Mouse (Mus musculus) right cerebral cortex, adult 18-20 months (tissue): ENCODE results near the gene Cd59a.
"Not testable (repeated sequence)": the region's sequence is repeated elsewhere in the genome, so short reads cannot be mapped to it uniquely, and the experiment has no call there.

Experiments
- DNase-seq: peaks from one replicate; pipeline ENCODE4 v3.0.0; 2022; ENCODE audit warnings: mixed read lengths

Gene Cd59a

GRCm38 (mm10) chr2:104095741-104096213 is at the start of gene Cd59a:
Gene Cd59a, plus strand, starts transcription at chr2:104095801.
- DNase-seq, result peak; percentile 54

- DNase-seq, result no peak
Observed at GRCm38 (mm10) chr2:104058381-104058780, 37.2 kb upstream of the Cd59a start.

GRCm38 (mm10) chr2:104058954-104059353 is 36.6 kb upstream of the Cd59a start:
- no peak for DNase-seq

- DNase-seq, result peak; percentile 75
Observed at GRCm38 (mm10) chr2:104059786-104060185, 35.8 kb upstream of the Cd59a start.

GRCm38 (mm10) chr2:104060996-104061395 is 34.6 kb upstream of the Cd59a start:
- DNase-seq, result no peak

GRCm38 (mm10) chr2:104062665-104063064 is 32.9 kb upstream of the Cd59a start:
- DNase-seq, result no peak

GRCm38 (mm10) chr2:104064152-104064551 is 31.4 kb upstream of the Cd59a start:
- no peak for DNase-seq

- DNase-seq, result not testable (repeated sequence)
Observed at GRCm38 (mm10) chr2:104065526-104065925, 30.1 kb upstream of the Cd59a start, which contains the start of gene Gm10912. Gene Gm10912, plus strand, starts transcription at chr2:104065826.

- not testable (repeated sequence) for DNase-seq
Observed at GRCm38 (mm10) chr2:104068450-104068849, 27.2 kb upstream of the Cd59a start, which contains the start of gene Gm10799. Gene Gm10799, minus strand, starts transcription at chr2:104068550.

GRCm38 (mm10) chr2:104069704-104070185 is 25.9 kb upstream of the Cd59a start, which contains the start of gene Cd59b:
Gene Cd59b, plus strand, starts transcription at chr2:104069849.
- DNase-seq, result no peak

- DNase-seq, result not testable (repeated sequence)
Observed at GRCm38 (mm10) chr2:104078285-104078684, 17.3 kb upstream of the Cd59a start.

- not testable (repeated sequence) for DNase-seq
Observed at GRCm38 (mm10) chr2:104081436-104082050, 14.1 kb upstream of the Cd59a start.

- DNase-seq, result no peak
Observed at GRCm38 (mm10) chr2:104082474-104082873, 13.1 kb upstream of the Cd59a start.

GRCm38 (mm10) chr2:104084027-104084426 is 11.6 kb upstream of the Cd59a start:
- not testable (repeated sequence) for DNase-seq

- DNase-seq, result not testable (repeated sequence)
Observed at GRCm38 (mm10) chr2:104087562-104087961, 8.0 kb upstream of the Cd59a start.

- no peak for DNase-seq
Observed at GRCm38 (mm10) chr2:104093305-104093704, 2.3 kb upstream of the Cd59a start.

GRCm38 (mm10) chr2:104096256-104096655 is 655 bp downstream of the Cd59a start:
- no peak for DNase-seq

- DNase-seq, result not testable (repeated sequence)
Observed at GRCm38 (mm10) chr2:104096796-104097195, 1.2 kb downstream of the Cd59a start.

GRCm38 (mm10) chr2:104097396-104097795 is 1.8 kb downstream of the Cd59a start:
- not testable (repeated sequence) for DNase-seq

GRCm38 (mm10) chr2:104098529-104099230 is 3.1 kb downstream of the Cd59a start:
- DNase-seq, result no peak

- DNase-seq, result no peak
Observed at GRCm38 (mm10) chr2:104099231-104099585, 3.6 kb downstream of the Cd59a start.

GRCm38 (mm10) chr2:104099946-104100345 is 4.3 kb downstream of the Cd59a start:
- no peak for DNase-seq

- no peak for DNase-seq
Observed at GRCm38 (mm10) chr2:104104800-104105199, 9.2 kb downstream of the Cd59a start.

GRCm38 (mm10) chr2:104109021-104109420 is 13.4 kb downstream of the Cd59a start:
- DNase-seq, result not testable (repeated sequence)
